Mouse (Mus musculus) CD4-positive, CD25-positive, alpha-beta regulatory T cell, adult 2 months (primary cell): ENCODE data around the gene Irgc1.
"Not testable (repeated sequence)": the region's sequence is repeated elsewhere in the genome, so short reads cannot be mapped to it uniquely, and the experiment has no call there.

Source experiments
- DNase-seq: peaks from one replicate; pipeline ENCODE4 v3.0.0-alpha.2; 2012; ENCODE audit warnings: low read depth, low spot score

Irgc1 gene

GRCm38 (mm10) chr7:24451855-24452311 is at the start of gene Irgc1:
Gene Irgc1 (minus strand): TSS chr7:24452297.
- DNase-seq, result peak; percentile 68

- peak; percentile 55 for DNase-seq
These were observed 49.4 kb upstream of the Irgc1 start for GRCm38 (mm10) chr7:24501492-24501891.

GRCm38 (mm10) chr7:24500929-24501328 is 48.8 kb upstream of the Irgc1 start:
- DNase-seq, result peak; percentile 68

- DNase-seq, result peak; percentile 34
These were observed 47.9 kb upstream of the Irgc1 start for GRCm38 (mm10) chr7:24499856-24500577.

GRCm38 (mm10) chr7:24488303-24488702 is 36.2 kb upstream of the Irgc1 start:
- DNase-seq, result no peak

GRCm38 (mm10) chr7:24487403-24487802 is 35.3 kb upstream of the Irgc1 start:
- no peak for DNase-seq

GRCm38 (mm10) chr7:24486654-24487130 is 34.6 kb upstream of the Irgc1 start:
- no peak for DNase-seq

- DNase-seq, result no peak
These were observed 33.4 kb upstream of the Irgc1 start for GRCm38 (mm10) chr7:24485481-24485880.

GRCm38 (mm10) chr7:24483291-24483690 is 31.2 kb upstream of the Irgc1 start:
- not testable (repeated sequence) for DNase-seq

GRCm38 (mm10) chr7:24482208-24483020 is 30.3 kb upstream of the Irgc1 start:
- DNase-seq, result no peak

GRCm38 (mm10) chr7:24481474-24482207 is 29.5 kb upstream of the Irgc1 start, which contains the start of gene Cadm4:
Gene Cadm4 (plus strand): TSS chr7:24482023.
- DNase-seq, result peak; percentile 89

GRCm38 (mm10) chr7:24480986-24481473 is 28.9 kb upstream of the Irgc1 start:
- DNase-seq, result no peak

GRCm38 (mm10) chr7:24480121-24480941 is 28.2 kb upstream of the Irgc1 start:
- DNase-seq, result no peak

- no peak for DNase-seq
These were observed 27.6 kb upstream of the Irgc1 start for GRCm38 (mm10) chr7:24479685-24480084.

GRCm38 (mm10) chr7:24478911-24479310 is 26.8 kb upstream of the Irgc1 start:
- DNase-seq, result no peak

- DNase-seq, result no peak
These were observed 24.8 kb upstream of the Irgc1 start for GRCm38 (mm10) chr7:24476856-24477255.

GRCm38 (mm10) chr7:24476338-24476737 is 24.2 kb upstream of the Irgc1 start:
- DNase-seq, result no peak

GRCm38 (mm10) chr7:24474811-24475506 is 22.9 kb upstream of the Irgc1 start:
- no peak for DNase-seq

- DNase-seq, result peak; percentile 86
These were observed 21.9 kb upstream of the Irgc1 start for GRCm38 (mm10) chr7:24473913-24474529.

- peak; percentile 74 for DNase-seq
These were observed 20.8 kb upstream of the Irgc1 start for GRCm38 (mm10) chr7:24472937-24473336.
